Mouse (Mus musculus) activated CD4-positive, CD25-positive, alpha-beta regulatory T cell, adult 9 weeks (primary cell): ENCODE measurements around the gene Hcn1. TPM values are rescaled to one million over a fixed set of nuclear protein-coding genes. Genes with fewer than 3 reads are reported as not detected.

Source experiments
- polyA plus RNA-seq: library from polyadenylated mRNA; unstranded; fragments of 100-300 nt; shearing (Covaris generic); gene quantifications from one replicate; pipeline ENCODE4 v1.2.1, GENCODE M21; 2017

Hcn1 gene
- polyA plus RNA-seq, result not detected

DNA sequence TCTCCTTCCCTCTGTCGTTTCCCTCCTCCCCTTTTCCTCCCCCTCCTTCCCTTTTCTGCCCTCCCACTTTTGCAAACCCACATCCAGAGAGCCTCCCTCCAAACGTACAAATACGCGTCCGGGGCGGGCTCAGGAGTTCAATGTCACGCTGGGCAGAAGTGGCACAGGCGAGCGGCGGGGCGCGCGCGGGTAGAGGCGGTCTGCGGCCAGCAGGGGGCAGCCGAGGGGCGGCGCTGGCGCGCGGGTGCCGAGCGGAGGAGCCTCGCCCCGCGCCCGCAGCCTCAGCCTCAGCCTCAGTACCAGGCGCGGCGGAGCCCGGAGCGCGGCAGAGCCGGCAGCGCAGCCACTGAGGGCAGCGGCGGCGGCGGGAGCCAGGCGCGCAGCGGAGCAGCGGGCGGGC lies at the start of gene Hcn1:
TSS of gene Hcn1 (plus strand) at position 140 of the 400 bp plus-strand sequence.

